Mouse (Mus musculus): ENCODE data around the gene Chid1. TPM values are rescaled to one million over a fixed set of nuclear protein-coding genes. Genes with fewer than 3 reads are reported as not detected.

The Chid1 gene
- total RNA-seq, 4 experiments from 2014 or later, result 9.2 to 14.9 (median 13.0) TPM

DNA sequence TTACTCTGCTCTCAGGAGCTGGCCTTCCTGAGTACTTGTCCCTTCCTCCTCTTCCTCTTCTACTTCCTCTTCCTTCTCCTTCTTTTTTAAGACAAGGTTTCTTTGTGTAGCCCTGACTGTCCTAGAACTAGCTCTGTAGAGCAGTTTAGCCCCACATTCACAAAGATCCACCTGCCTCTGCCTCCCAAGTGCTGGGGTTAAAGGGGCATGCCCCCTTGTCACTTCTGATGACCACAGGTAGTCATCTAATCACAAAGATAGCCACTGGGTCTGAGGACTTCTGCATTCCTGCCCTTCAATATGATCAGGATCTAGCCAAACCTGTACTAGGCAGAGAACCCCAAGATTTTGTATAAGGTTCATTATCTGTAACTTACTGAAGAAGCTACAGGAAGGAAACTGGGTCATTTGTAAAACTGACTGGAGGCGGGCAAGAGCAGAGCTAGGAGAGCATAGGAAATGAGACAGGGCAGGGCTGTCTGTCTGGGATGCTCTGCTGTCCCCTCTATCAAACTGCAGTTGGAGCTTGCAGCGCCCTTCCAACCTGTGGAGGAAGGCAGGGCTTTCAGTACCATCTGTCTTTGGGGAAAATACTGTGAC lies 20.2 kb upstream of the Chid1 start:
- DNase-seq (ENCODE audit: low spot score in 2 of 2), result no peak

DNA sequence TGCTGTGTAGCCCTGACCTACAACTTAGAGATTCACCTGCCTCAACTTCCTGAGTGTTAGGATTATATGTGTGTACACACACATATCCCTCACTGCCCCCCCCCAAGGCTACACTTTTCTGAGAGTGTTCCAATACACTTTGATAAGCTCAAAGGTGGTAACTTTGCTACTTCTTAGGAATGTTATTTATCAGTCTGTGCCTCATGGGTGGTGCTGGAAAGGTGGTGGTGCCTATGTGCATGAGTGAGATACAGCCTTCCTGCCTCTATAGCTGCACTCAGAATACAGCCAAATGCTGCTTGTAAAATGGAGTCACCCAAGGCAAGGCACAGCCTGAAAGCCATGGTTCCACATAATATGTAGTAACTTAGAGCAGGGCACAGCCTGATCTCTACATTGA lies 19.3 kb upstream of the Chid1 start:
- DNase-seq (ENCODE audit: low spot score in 2 of 2), result no peak

- DNase-seq (ENCODE audit: low spot score in 2 of 2), result no peak
These were observed 18.7 kb upstream of the Chid1 start for GRCm38 (mm10) chr7:141558329-141558776.

DNA sequence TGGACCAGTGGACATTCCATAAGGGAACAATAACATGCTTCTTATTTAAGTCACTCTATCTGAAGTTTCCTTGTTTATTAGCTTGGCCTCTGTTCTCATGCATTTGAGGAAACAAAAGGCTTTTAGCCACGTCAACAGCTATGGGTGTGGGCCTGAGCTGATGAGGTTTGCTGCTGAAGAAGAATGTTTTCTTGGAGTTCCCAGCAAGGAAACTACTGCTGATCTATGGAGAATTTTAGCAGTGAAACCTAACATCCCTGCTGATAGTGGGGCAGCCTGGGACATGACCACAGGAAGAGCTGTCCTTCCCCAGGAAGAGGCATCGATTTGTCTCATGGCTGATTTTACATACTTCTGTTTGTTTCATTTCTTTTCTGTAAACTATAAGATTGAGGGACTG lies 10.8 kb upstream of the Chid1 start:
- no peak for DNase-seq (ENCODE audit: low spot score in 2 of 2)

- DNase-seq (ENCODE audit: low spot score in 2 of 2), result no peak
These were observed 9.9 kb upstream of the Chid1 start for GRCm38 (mm10) chr7:141549432-141550061.

GRCm38 (mm10) chr7:141544654-141545053 lies 5.0 kb upstream of the Chid1 start:
- DNase-seq (ENCODE audit: low spot score in 2 of 2), result no peak

DNA sequence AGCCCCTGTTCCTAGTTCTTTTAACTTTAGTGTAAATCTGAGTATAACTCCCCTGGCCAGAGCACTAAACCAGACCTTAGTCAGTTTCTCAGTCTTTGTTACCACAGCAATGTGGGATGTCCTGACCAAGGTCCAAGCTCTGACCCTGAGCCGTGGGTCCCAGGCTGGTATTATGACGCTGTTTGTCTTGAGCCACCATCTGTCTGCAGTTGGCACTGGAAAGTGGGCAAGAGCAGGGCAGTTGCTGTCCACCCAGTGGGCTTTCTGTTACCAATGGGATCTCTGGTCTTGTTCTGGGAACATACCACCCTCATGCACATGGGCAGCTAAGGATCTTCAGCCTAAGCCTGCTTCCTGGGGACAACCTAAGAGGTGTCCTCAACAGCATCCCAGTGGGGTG lies 2.9 kb upstream of the Chid1 start:
- DNase-seq (ENCODE audit: low spot score in 2 of 2), result no peak

- DNase-seq (ENCODE audit: low spot score in 2 of 2), result no peak
These were observed 2.0 kb upstream of the Chid1 start for GRCm38 (mm10) chr7:141541681-141542080.

GRCm38 (mm10) chr7:141540312-141541081 lies 840 bp upstream of the Chid1 start:
- peak; percentile 37 to 43 for DNase-seq (ENCODE audit: low spot score in 2 of 2)

GRCm38 (mm10) chr7:141538852-141539555 lies 653 bp downstream of the Chid1 start:
- DNase-seq (ENCODE audit: low spot score in 2 of 2), result no peak

GRCm38 (mm10) chr7:141535570-141535969 lies 4.1 kb downstream of the Chid1 start:
- no peak for DNase-seq (ENCODE audit: low spot score in 2 of 2)

- DNase-seq (ENCODE audit: low spot score in 2 of 2), result no peak
These were observed 14.1 kb downstream of the Chid1 start for GRCm38 (mm10) chr7:141525580-141525925.

DNA sequence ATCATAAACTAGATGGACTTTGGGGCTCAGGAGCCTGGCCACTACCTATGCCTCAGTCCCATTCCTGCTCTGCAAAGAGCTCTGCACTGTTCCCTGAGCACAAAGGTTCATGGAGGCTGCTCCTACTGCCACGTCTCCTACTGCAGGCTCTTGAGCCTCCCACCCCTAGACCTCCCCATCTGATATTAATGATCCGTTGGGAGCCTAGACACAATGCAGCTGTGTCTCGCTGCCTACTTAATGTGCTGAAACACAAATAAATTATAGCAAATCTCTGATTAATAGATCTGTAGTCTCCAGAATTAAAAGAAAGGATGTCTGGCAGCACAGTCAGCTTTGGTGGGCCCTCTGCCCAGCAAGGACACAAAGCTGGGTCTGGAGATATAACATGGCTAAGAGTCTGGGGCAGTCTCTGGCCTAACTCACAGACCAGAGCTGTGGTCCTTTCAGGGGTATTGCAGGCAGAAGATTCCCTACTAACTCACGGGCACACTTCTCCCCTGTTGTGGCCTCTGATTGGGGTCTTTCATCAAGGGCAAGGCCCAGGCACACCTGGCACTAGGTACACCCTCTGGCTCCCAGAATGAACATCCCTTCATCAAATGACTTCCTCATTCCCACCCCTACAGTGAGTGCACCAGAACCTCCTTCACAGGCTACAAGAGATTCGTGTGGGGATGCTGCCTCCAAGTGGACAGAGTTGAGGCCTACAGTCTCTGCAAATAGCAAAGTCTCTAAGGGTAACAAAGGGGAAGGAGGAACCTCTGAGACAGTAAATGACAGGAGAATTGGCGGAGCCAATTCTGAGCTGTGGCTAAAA lies 14.7 kb downstream of the Chid1 start:
- DNase-seq (ENCODE audit: low spot score in 2 of 2), result peak; percentile 37 to 38

GRCm38 (mm10) chr7:141524271-141524670 lies 15.4 kb downstream of the Chid1 start:
- DNase-seq (ENCODE audit: low spot score in 2 of 2), result no peak

- DNase-seq (ENCODE audit: low spot score in 2 of 2), result no peak
These were observed 16.6 kb downstream of the Chid1 start for GRCm38 (mm10) chr7:141523007-141523406.

DNA sequence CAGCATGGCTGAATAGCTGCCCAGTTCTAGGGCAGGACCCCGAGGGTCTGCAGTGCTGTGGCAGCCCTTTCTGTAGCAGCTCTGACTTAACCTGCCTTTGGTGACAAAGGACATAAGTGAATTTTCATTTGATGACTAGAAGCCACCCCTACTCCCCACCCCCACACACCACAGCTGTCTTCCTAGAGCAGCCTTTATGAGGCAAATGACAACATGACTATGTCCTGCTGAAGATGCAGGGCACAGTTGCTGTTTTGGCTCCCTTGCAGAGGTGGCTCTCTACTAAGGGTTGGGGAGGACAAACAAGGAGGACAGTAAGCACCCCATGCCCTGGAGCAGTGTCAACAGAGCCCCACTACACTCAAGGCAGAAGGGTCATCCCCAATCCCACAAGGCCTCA lies 19.9 kb downstream of the Chid1 start:
- DNase-seq (ENCODE audit: low spot score in 2 of 2), result no peak

DNA sequence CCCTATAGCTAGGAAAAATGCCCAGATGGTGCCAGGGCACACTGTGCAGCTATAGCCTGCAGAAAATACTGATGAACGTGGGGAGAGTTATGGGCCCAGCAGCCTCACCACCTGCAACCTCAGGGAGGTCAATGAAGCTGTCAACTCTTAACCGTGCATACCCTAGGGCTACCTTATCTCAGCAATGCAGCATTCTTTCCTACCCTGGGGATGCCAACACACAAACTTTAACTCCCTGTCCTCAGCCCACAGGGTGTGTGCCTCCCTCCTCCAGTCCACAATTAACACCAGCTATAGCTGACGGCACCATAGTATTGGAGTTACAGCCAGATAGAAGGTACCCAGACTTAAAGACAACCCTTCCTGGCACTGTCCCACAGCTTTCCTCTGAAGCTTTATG lies 20.7 kb downstream of the Chid1 start:
- no peak for DNase-seq (ENCODE audit: low spot score in 2 of 2)

- DNase-seq (ENCODE audit: low spot score in 2 of 2), result no peak
These were observed 21.4 kb downstream of the Chid1 start for GRCm38 (mm10) chr7:141518296-141518695.

DNA sequence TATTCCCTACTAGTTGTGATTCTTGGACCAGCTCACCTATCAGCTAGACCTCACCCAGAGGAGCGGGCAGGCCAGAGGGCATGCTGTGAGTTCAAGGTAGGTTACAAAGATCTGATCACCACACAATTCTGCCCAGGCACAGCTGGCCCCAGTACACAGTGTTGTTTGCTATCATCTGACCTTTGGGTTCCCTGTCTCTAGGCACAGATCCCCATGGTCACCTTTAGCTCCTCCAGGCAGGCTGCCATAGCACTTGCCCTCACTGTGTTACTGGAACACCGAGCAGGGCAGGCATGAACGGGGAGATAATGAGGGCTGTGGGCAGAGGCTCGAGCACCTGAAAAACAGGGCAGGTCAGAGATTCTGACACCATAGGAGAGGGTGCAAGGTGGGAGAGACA lies 22.0 kb downstream of the Chid1 start:
- no peak for DNase-seq (ENCODE audit: low spot score in 2 of 2)

DNA sequence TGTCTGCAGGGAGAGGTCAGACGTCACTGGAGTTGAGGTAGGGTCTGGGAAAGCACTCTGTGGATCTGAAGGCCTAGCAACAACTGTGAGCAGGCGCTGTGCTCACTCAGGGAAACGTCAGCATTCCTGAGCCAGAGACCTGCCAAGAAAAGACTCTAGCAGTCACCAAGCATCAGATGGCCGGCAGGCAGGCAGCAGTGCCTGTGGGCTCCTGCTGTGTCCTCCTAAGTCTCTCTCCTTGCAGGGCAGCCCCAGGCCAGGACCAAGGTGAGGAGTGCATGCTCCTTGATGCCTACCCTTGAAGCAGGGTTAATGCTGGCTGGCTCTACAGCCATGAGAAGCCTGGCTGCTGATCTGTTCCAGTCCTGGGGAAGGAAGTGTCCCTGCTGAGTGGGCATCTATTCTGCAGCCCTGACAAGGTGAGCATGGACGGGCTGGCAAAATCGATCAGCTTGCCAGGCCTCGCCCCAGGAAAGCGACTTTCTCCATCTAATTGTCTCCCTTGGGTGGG lies 28.9 kb downstream of the Chid1 start:
- DNase-seq (ENCODE audit: low spot score in 2 of 2), result no peak

GRCm38 (mm10) chr7:141510196-141510595 lies 29.5 kb downstream of the Chid1 start:
- DNase-seq (ENCODE audit: low spot score in 2 of 2), result no peak
